ENCODE assay signal across 8 mouse cellular contexts in genomic region chr6:39515040-39515738, GRCm38 (mm10). TPM values are rescaled to one million over a fixed set of nuclear protein-coding genes. Genes with fewer than 3 reads are reported as not detected.
A peak's percentile ranks its signal among the peaks of the same experiment; 100 is the strongest.
DNase-seq lines count a peak whose midpoint lies in the region; ATAC-seq and TF ChIP-seq lines count a peak whose summit lies in the region.

No protein-coding gene starts in this region.

- CTCF ChIA-PET in Patski (lab: Charles Lee) = interaction anchor here (0.9 to 1.3 kb wide), 6 partner anchors 10 to 58 kb away, joined by 3 to 5 read pairs (median 3); no protein-coding TSS in a partner anchor

- WGBS in kidney, embryonic 14.5 days = 33% methylated on average over 11 of the region's 11 CpGs
- WGBS in hindbrain, embryonic 13.5 days = 59% methylated on average over 11 of the region's 11 CpGs
- 53% methylated on average over 11 of the region's 11 CpGs for WGBS in midbrain, embryonic 16.5 days

- no peak overlapping the region for H3K4me3 ChIP-seq in kidney, embryonic 14.5 days (ENCODE audit: low read length)
- no peak overlapping the region for H3K4me3 ChIP-seq in embryonic fibroblast, embryonic 13.5 days (ENCODE audit: insufficient read depth, low read length)
- no peak overlapping the region for H3K4me3 ChIP-seq in hindbrain, embryonic 13.5 days
- no peak overlapping the region for H3K4me3 ChIP-seq in midbrain, embryonic 16.5 days (ENCODE audit: low read depth, low read length)

- no peak for TF ChIP-seq CTCF in Patski (IDR thresholded peaks at IDR 0.05)
- TF ChIP-seq CTCF in embryonic fibroblast, embryonic 13.5 days (IDR thresholded peaks at IDR 0.05; ENCODE audit: borderline replicate concordance, insufficient read depth, low read length) = no peak

- in situ Hi-C loops in Patski (cut with MboI; ENCODE audit: low pct_unique_long_range_greater_than_20kb) = no loop called here

- POLR2A ChIA-PET in Patski (lab: Charles Lee) = interaction anchor here (0.7 to 1.0 kb wide), 4 partner anchors 42 to 1384 kb away, joined by 3 read pairs; no protein-coding TSS in a partner anchor

- DNase-seq in kidney, adult 9 months = no peak
- no peak for DNase-seq in Patski (ENCODE audit: low read depth, low spot score)
- no peak for DNase-seq in embryo, embryonic 10.5 days (ENCODE audit: low spot score)

- peaks cover 3% of the 10 kb centered on the region; the same call in 1 of the 2 replicates for H3K9me3 ChIP-seq in kidney, embryonic 14.5 days (ENCODE audit: control insufficient read depth, low read length)
- peaks cover 5% of the 10 kb centered on the region for H3K9me3 ChIP-seq in hindbrain, embryonic 13.5 days
- peaks cover 4% of the 10 kb centered on the region for H3K9me3 ChIP-seq in midbrain, embryonic 16.5 days (replicated peaks; ENCODE audit: control insufficient read depth, low read length, poor library complexity, severe bottlenecking)

- H3K27ac ChIP-seq in kidney, embryonic 14.5 days (ENCODE audit: low read depth, low read length) = peak overlapping the region; percentile 69
- H3K27ac ChIP-seq in embryonic fibroblast, embryonic 13.5 days (ENCODE audit: insufficient read depth, low read length) = peak overlapping the region; percentile 96
- H3K27ac ChIP-seq in hindbrain, embryonic 13.5 days = peak overlapping the region; percentile 81
- peak overlapping the region; percentile 74 for H3K27ac ChIP-seq in midbrain, embryonic 16.5 days (ENCODE audit: low read length)

- H3K27me3 ChIP-seq in kidney, embryonic 14.5 days (ENCODE audit: control insufficient read depth, insufficient read depth, low read length) = no peaks in the 10 kb centered on the region
- no peaks in the 10 kb centered on the region for H3K27me3 ChIP-seq in Patski
- no peaks in the 10 kb centered on the region for H3K27me3 ChIP-seq in hindbrain, embryonic 13.5 days
- H3K27me3 ChIP-seq in midbrain, embryonic 16.5 days (ENCODE audit: control insufficient read depth, insufficient read depth, low read depth, low read length) = no peaks in the 10 kb centered on the region

- peak overlapping the region; percentile 18; the same call in 1 of the 2 replicates for H3K9ac ChIP-seq in kidney, embryonic 14.5 days (ENCODE audit: low read depth, low read length)
- H3K9ac ChIP-seq in hindbrain, embryonic 13.5 days = no peak overlapping the region
- no peak overlapping the region for H3K9ac ChIP-seq in midbrain, embryonic 16.5 days (ENCODE audit: low read depth, low read length)

- ATAC-seq in kidney, embryonic 14.5 days (ENCODE audit: low FRiP score, low TSS enrichment) = peak; percentile 73; the same call in 1 of the 2 replicates
- ATAC-seq in Patski = peak; percentile 42
- peak; percentile 65; the same call in 1 of the 2 replicates for ATAC-seq in hindbrain, embryonic 13.5 days (ENCODE audit: low FRiP score)
- peak; percentile 65 for ATAC-seq in midbrain, embryonic 16.5 days
- ATAC-seq in granulocyte monocyte progenitor cell, adult 5-6 weeks (replicated peaks; ENCODE audit: poor library complexity, severe bottlenecking) = no peak

- TF ChIP-seq POLR2A in embryonic fibroblast, embryonic 13.5 days (IDR thresholded peaks at IDR 0.05; ENCODE audit: low read depth, low read length) = 0 out of 2 replicates have a peak, but pooled peaks have one; percentile 41

- H3K4me1 ChIP-seq in kidney, embryonic 14.5 days (ENCODE audit: control insufficient read depth, insufficient read depth, low read length) = peaks cover 11% of the 10 kb centered on the region; the same call in 1 of the 2 replicates
- H3K4me1 ChIP-seq in embryonic fibroblast, embryonic 13.5 days (ENCODE audit: control insufficient read depth, insufficient read depth, low read length) = peaks cover 6% of the 10 kb centered on the region; the same call in 1 of the 2 replicates
- peaks cover 16% of the 10 kb centered on the region for H3K4me1 ChIP-seq in hindbrain, embryonic 13.5 days (replicated peaks)
- H3K4me1 ChIP-seq in midbrain, embryonic 16.5 days (ENCODE audit: control insufficient read depth, insufficient read depth, low read length) = no peaks in the 10 kb centered on the region; the same call in 1 of the 2 replicates

- peaks cover 6% of the 10 kb centered on the region; the same call in 1 of the 2 replicates for H3K36me3 ChIP-seq in kidney, embryonic 14.5 days (ENCODE audit: control insufficient read depth, insufficient read depth, low read length)
- peaks cover 27% of the 10 kb centered on the region for H3K36me3 ChIP-seq in hindbrain, embryonic 13.5 days
- H3K36me3 ChIP-seq in midbrain, embryonic 16.5 days (ENCODE audit: control insufficient read depth, insufficient read depth, low read length) = peaks cover 8% of the 10 kb centered on the region

- H3K4me2 ChIP-seq in kidney, embryonic 14.5 days (replicated peaks; ENCODE audit: low read depth, low read length) = no peak overlapping the region
- no peak overlapping the region for H3K4me2 ChIP-seq in hindbrain, embryonic 13.5 days
- H3K4me2 ChIP-seq in midbrain, embryonic 16.5 days (ENCODE audit: low read length) = no peak overlapping the region

RNA-seq across cellular contexts. Expression of gene Dennd2a, which starts 42.5 kb away (rescaled TPM):
- 23.3 and 31.8 TPM in 2 replicates for polyA plus RNA-seq in kidney, embryonic 14.5 days (2014; fragmentation: Nextera tagmentation; extraction: Ambion mirVana)
- 52.7 TPM for polyA plus RNA-seq in Patski (2021)
- 15.5 and 16.1 TPM in 2 replicates for polyA plus RNA-seq in embryonic fibroblast, embryonic 13.5 days (2011; ENCODE audit: insufficient read length, low read depth, missing spikeins)
- polyA plus RNA-seq in hindbrain, embryonic 13.5 days (2015; fragmentation: Nextera tagmentation; extraction: Ambion mirVana) = 25.4 and 27.5 TPM in 2 replicates
- polyA plus RNA-seq in midbrain, embryonic 16.5 days (2015; fragmentation: Nextera tagmentation; extraction: Ambion mirVana) = 15.6 and 17.0 TPM in 2 replicates
- total RNA-seq in granulocyte monocyte progenitor cell, adult 5-6 weeks (2014; fragmentation: Nextera tagmentation) = 0.13 TPM in 1 of 2 replicates, not detected in the other
- total RNA-seq in granulocyte monocyte progenitor cell, adult 5-6 weeks (2017) = 0.15 and 0.52 TPM in 2 replicates

RNA-seq across cellular contexts. Expression of gene Adck2, which starts 58.5 kb away (rescaled TPM):
- polyA plus RNA-seq in kidney, embryonic 14.5 days (2014; fragmentation: Nextera tagmentation; extraction: Ambion mirVana) = 13.8 and 24.4 TPM in 2 replicates
- polyA plus RNA-seq in Patski (2021) = 19.6 TPM
- 10.3 and 11.2 TPM in 2 replicates for polyA plus RNA-seq in embryonic fibroblast, embryonic 13.5 days (2011; ENCODE audit: insufficient read length, low read depth, missing spikeins)
- polyA plus RNA-seq in hindbrain, embryonic 13.5 days (2015; fragmentation: Nextera tagmentation; extraction: Ambion mirVana) = 41.4 and 46.9 TPM in 2 replicates
- 47.2 and 50.3 TPM in 2 replicates for polyA plus RNA-seq in midbrain, embryonic 16.5 days (2015; fragmentation: Nextera tagmentation; extraction: Ambion mirVana)
- total RNA-seq in granulocyte monocyte progenitor cell, adult 5-6 weeks (2014; fragmentation: Nextera tagmentation) = 9.7 and 16.2 TPM in 2 replicates
- 3.8 and 11.6 TPM in 2 replicates for total RNA-seq in granulocyte monocyte progenitor cell, adult 5-6 weeks (2017)
